Mouse (Mus musculus) cortical plate, adult 2 months (tissue): ENCODE measurements around the gene Fam174a.

Experiments used
- CTCF ChIP-seq: fragments of 200-500 bp; IDR thresholded peaks from 2 replicates; pipeline ENCODE4 v1.5.1; 2011; ENCODE audit warnings: mild to moderate bottlenecking, control low read depth, low read length; ENCODE audit not compliant: insufficient read depth; ENCODE audit errors: extremely low read depth
- POLR2A ChIP-seq: fragments of 200-500 bp; IDR thresholded peaks from 2 replicates; pipeline ENCODE4 v1.6.1; 2011; ENCODE audit warnings: mild to moderate bottlenecking, low read length, control low read depth; ENCODE audit not compliant: insufficient read depth; ENCODE audit errors: extremely low read depth

DNA sequence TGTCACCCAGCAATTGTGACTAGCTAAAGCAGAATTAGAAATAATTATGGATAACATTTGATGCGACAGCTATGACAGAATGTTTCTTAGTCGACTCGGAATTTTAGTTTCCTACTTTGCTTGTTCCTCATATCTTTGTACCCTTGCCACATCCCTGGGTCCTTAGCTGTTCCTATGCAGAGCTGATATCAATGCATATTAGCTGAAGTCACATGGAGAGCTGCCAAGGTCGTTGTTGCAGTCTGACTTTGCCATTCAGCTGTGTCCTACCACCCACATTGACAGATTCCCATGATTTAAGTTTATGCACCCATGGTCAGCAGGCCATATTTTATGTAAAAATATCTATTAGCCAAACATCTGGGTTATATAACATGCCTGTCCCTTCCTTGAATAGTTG lies 43.5 kb downstream of the Fam174a start:
- TF ChIP-seq CTCF (no peak), POLR2A (no peak)
